Mouse (Mus musculus) midbrain, postnatal 0 days (tissue): ENCODE data around the gene Defa26. TPM values are rescaled to one million over a fixed set of nuclear protein-coding genes. Genes with fewer than 3 reads are reported as not detected.
"Not testable (repeated sequence)": the region's sequence is repeated elsewhere in the genome, so short reads cannot be mapped to it uniquely, and the experiment has no call there.

ENCODE experiments used
- ATAC-seq: fragments of 200-750 bp; cut with Nextera tagmentation; 2 replicates; pipeline ENCODE4 v1.8.0; 2017; ENCODE audit warnings: moderate number of reproducible peaks, mild to moderate bottlenecking, moderate TSS enrichment, moderate library complexity; ENCODE audit not compliant: low FRiP score
- DNase-seq: peaks from one replicate; pipeline ENCODE4 v3.0.0-alpha.2; 2015; ENCODE audit warnings: low spot score
- H3K27ac ChIP-seq: fragments of 300-500 bp; sonication (generic); 2 replicates; pipeline ENCODE4 v1.5.1; 2014; ENCODE audit warnings: low read depth, mild to moderate bottlenecking, low read length, mixed read lengths
- H3K27me3 ChIP-seq: fragments of 300-500 bp; sonication (generic); 2 replicates; pipeline ENCODE4 v1.6.1; 2014; ENCODE audit warnings: low read length, control low read depth, mixed read lengths; ENCODE audit not compliant: insufficient read depth
- H3K36me3 ChIP-seq: fragments of 300-500 bp; sonication (generic); 2 replicates; pipeline ENCODE4 v1.6.1; 2014; ENCODE audit warnings: low read length, control low read depth, mixed read lengths; ENCODE audit not compliant: insufficient read depth
- H3K4me1 ChIP-seq: fragments of 300-500 bp; sonication (generic); 2 replicates; pipeline ENCODE4 v1.6.1; 2014; ENCODE audit warnings: mild to moderate bottlenecking, control low read depth, antibody characterized with exemption, low read length, mixed read lengths; ENCODE audit not compliant: insufficient read depth
- H3K4me2 ChIP-seq: fragments of 300-500 bp; sonication (generic); 2 replicates; pipeline ENCODE4 v1.6.1; 2014; ENCODE audit warnings: low read depth, mild to moderate bottlenecking, low read length, mixed read lengths; ENCODE audit not compliant: poor library complexity, severe bottlenecking
- H3K4me3 ChIP-seq: fragments of 300-500 bp; sonication (generic); 2 replicates; pipeline ENCODE4 v1.5.1; 2014; ENCODE audit warnings: low read depth, mild to moderate bottlenecking, low read length, moderate library complexity
- H3K9ac ChIP-seq: fragments of 300-500 bp; sonication (generic); replicated peaks from 2 replicates; pipeline ENCODE4 v1.6.1; 2014; ENCODE audit warnings: mild to moderate bottlenecking, low read length, moderate library complexity, mixed read lengths; ENCODE audit not compliant: poor library complexity, severe bottlenecking
- H3K9me3 ChIP-seq: fragments of 300-500 bp; sonication (generic); 2 replicates; pipeline ENCODE4 v1.6.1; 2016; ENCODE audit warnings: low read length, control low read depth
- WGBS: fragments of 180-500 bp; shearing (Covaris S2); extraction: QIAGEN DNeasy Blood & Tissue Kit; methylation state at CpG from one replicate; pipeline ENCODE4 v1.1.7; 2014; 5-methylcytosine and 5-hydroxymethylcytosine counted together
- polyA plus RNA-seq: library from polyadenylated mRNA; unstranded; fragments of >200 nt; fragmentation: Nextera tagmentation; extraction: Ambion mirVana; gene quantifications from 2 replicates; pipeline ENCODE4 v1.2.1, GENCODE M21; 2015
- total RNA-seq: library from RNA; depleted of rRNA; stranded (reverse); fragments of >200 nt; gene quantifications from 2 replicates; pipeline ENCODE4 v1.2.3, GENCODE M21; 2014; rRNA removed

Gene Defa26
- total RNA-seq (not detected in 2 replicates), polyA plus RNA-seq (not detected in 2 replicates)

- H3K27ac ChIP-seq, ATAC-seq: not testable (repeated sequence)
Measured at GRCm38 (mm10) chr8:21617883-21618282, at the start of gene Defa26. Gene Defa26, plus strand, starts transcription at chr8:21618183.

GRCm38 (mm10) chr8:21582706-21583105 lies 35.3 kb upstream of the Defa26 start, which contains the start of gene Defa28:
Gene Defa28, plus strand, starts transcription at chr8:21583006.
- not testable (repeated sequence) for H3K27ac ChIP-seq, H3K9me3 ChIP-seq, H3K4me2 ChIP-seq, DNase-seq, H3K4me3 ChIP-seq, H3K4me1 ChIP-seq, H3K27me3 ChIP-seq, ATAC-seq, H3K9ac ChIP-seq, H3K36me3 ChIP-seq
- no CpG with 5 or more reads among the region's 1 CpGs for WGBS

More at GRCm38 (mm10) chr8:21617883-21618282, at the start of gene Defa26:
- not testable (repeated sequence) for H3K9me3 ChIP-seq, H3K4me1 ChIP-seq, H3K4me2 ChIP-seq, H3K27me3 ChIP-seq, DNase-seq, H3K36me3 ChIP-seq, H3K4me3 ChIP-seq, H3K9ac ChIP-seq
- WGBS, result no CpG with 5 or more reads among the region's 1 CpGs

- not testable (repeated sequence) for H3K4me3 ChIP-seq, H3K4me1 ChIP-seq, H3K36me3 ChIP-seq, DNase-seq, H3K27me3 ChIP-seq, H3K4me2 ChIP-seq, ATAC-seq, H3K27ac ChIP-seq, H3K9ac ChIP-seq, H3K9me3 ChIP-seq
- WGBS, result no CpG with 5 or more reads among the region's 1 CpGs
Measured at GRCm38 (mm10) chr8:21594408-21594807, 23.6 kb upstream of the Defa26 start, which contains the start of gene Gm7861. Gene Gm7861, minus strand, starts transcription at chr8:21594508.

DNA sequence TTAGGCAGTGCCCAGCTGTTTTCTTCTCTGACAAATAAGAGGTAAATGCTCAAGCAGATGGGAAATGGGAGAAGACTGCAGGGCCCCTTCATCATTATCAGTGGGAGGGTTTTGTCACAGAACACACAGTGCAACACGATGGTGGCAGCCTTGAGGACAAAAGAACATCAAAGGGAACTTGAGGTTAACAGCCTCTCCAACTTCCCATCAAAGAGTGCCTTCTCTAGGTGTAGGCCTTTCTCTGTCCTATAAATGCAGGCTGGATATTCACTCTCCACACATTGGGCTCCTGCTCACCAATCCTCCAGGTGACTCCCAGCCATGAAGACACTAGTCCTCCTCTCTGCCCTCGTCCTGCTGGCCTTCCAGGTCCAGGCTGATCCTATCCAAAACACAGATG lies 37.5 kb downstream of the Defa26 start, which contains the start of gene Defa17:
Gene Defa17 (plus strand): TSS at position 301 of the 400 bp plus-strand sequence.
- not testable (repeated sequence) for H3K4me2 ChIP-seq
- WGBS, result no CpG with 5 or more reads among the region's 2 CpGs

DNA sequence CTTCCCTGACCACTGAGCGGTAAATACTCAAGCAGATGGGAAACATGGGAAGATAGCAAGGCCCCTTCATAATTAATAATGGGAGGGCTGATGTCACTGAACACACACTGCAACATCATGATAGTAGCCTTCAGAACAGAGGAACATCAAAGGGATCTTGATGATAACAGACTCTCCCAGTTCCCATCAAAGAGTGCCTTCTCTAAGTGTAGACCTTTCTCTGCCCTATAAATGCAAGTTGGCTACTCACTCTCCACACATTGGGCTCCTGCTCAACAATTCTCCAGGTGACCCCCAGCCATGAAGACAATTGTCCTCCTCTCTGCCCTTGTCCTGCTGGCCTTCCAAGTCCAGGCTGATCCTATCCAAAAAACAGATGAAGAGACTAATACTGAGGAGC lies 47.5 kb downstream of the Defa26 start, which contains the start of gene Defa34:
Gene Defa34 (plus strand): TSS at position 301 of the 400 bp plus-strand sequence.
- H3K9me3 ChIP-seq, H3K27me3 ChIP-seq, H3K4me3 ChIP-seq, H3K36me3 ChIP-seq, DNase-seq, H3K4me1 ChIP-seq, ATAC-seq, H3K9ac ChIP-seq, H3K4me2 ChIP-seq, H3K27ac ChIP-seq: not testable (repeated sequence)
- 67% methylated on average over 1 of the region's 1 CpGs for WGBS

More for the DNA sequence above, 37.5 kb downstream of the Defa26 start, which contains the start of gene Defa17:
- not testable (repeated sequence) for H3K4me1 ChIP-seq, H3K27ac ChIP-seq, H3K9ac ChIP-seq, ATAC-seq, H3K9me3 ChIP-seq, H3K27me3 ChIP-seq, DNase-seq, H3K36me3 ChIP-seq, H3K4me3 ChIP-seq

Other genes starting within 250 kb of the Defa26 start
- gene Defa2, start 239.7 kb upstream of the Defa26 start, total RNA-seq, result not detected in 2 replicates
- gene Defa2, start 239.7 kb upstream of the Defa26 start, polyA plus RNA-seq, result not detected in 2 replicates
- gene Defa33, start 226.4 kb upstream of the Defa26 start, total RNA-seq, result not detected in 2 replicates
- not detected in 2 replicates for gene Defa33, start 226.4 kb upstream of the Defa26 start, polyA plus RNA-seq
- gene Defa36, start 190.8 kb upstream of the Defa26 start, total RNA-seq, result not detected in 2 replicates
- not detected in 2 replicates for gene Defa36, start 190.8 kb upstream of the Defa26 start, polyA plus RNA-seq
- gene Gm7849, start 161.6 kb upstream of the Defa26 start, total RNA-seq, result not detected in 2 replicates
- gene Gm7849, start 161.6 kb upstream of the Defa26 start, polyA plus RNA-seq, result not detected in 2 replicates
- gene Defa20, start 108.9 kb upstream of the Defa26 start, total RNA-seq, result not detected in 2 replicates
- not detected in 2 replicates for gene Defa20, start 108.9 kb upstream of the Defa26 start, polyA plus RNA-seq
- not detected in 2 replicates for gene Defa32, start 89.2 kb upstream of the Defa26 start, total RNA-seq
- gene Defa32, start 89.2 kb upstream of the Defa26 start, polyA plus RNA-seq, result not detected in 2 replicates
- not detected in 2 replicates for gene Defa37, start 52.8 kb upstream of the Defa26 start, total RNA-seq
- not detected in 2 replicates for gene Defa37, start 52.8 kb upstream of the Defa26 start, polyA plus RNA-seq
- gene Defa28, start 35.2 kb upstream of the Defa26 start, total RNA-seq, result not detected in 2 replicates
- not detected in 2 replicates for gene Defa28, start 35.2 kb upstream of the Defa26 start, polyA plus RNA-seq
- gene Gm7861, start 23.7 kb upstream of the Defa26 start, total RNA-seq, result not detected in 2 replicates
- not detected in 2 replicates for gene Gm7861, start 23.7 kb upstream of the Defa26 start, polyA plus RNA-seq
- gene Defa17, start 37.6 kb downstream of the Defa26 start, total RNA-seq, result not detected in 2 replicates
- not detected in 2 replicates for gene Defa17, start 37.6 kb downstream of the Defa26 start, polyA plus RNA-seq
- gene Defa34, start 47.6 kb downstream of the Defa26 start, total RNA-seq, result not detected in 2 replicates
- not detected in 2 replicates for gene Defa34, start 47.6 kb downstream of the Defa26 start, polyA plus RNA-seq
- gene AY761184, start 85.5 kb downstream of the Defa26 start, total RNA-seq, result not detected in 2 replicates
- not detected in 2 replicates for gene AY761184, start 85.5 kb downstream of the Defa26 start, polyA plus RNA-seq
- gene Defa24, start 116.3 kb downstream of the Defa26 start, total RNA-seq, result not detected in 2 replicates
- not detected in 2 replicates for gene Defa24, start 116.3 kb downstream of the Defa26 start, polyA plus RNA-seq
- gene Defb50, start 205.4 kb downstream of the Defa26 start, total RNA-seq, result not detected in 2 replicates
- gene Defb50, start 205.4 kb downstream of the Defa26 start, polyA plus RNA-seq, result not detected in 2 replicates
- not detected in 2 replicates for gene Defb2, start 221.7 kb downstream of the Defa26 start, total RNA-seq
- gene Defb2, start 221.7 kb downstream of the Defa26 start, polyA plus RNA-seq, result not detected in 2 replicates
- gene Defb10, start 240.7 kb downstream of the Defa26 start, total RNA-seq, result not detected in 2 replicates
- not detected in 2 replicates for gene Defb10, start 240.7 kb downstream of the Defa26 start, polyA plus RNA-seq